Mouse (Mus musculus): ENCODE data around the gene Egln3.

Egln3 gene

DNA sequence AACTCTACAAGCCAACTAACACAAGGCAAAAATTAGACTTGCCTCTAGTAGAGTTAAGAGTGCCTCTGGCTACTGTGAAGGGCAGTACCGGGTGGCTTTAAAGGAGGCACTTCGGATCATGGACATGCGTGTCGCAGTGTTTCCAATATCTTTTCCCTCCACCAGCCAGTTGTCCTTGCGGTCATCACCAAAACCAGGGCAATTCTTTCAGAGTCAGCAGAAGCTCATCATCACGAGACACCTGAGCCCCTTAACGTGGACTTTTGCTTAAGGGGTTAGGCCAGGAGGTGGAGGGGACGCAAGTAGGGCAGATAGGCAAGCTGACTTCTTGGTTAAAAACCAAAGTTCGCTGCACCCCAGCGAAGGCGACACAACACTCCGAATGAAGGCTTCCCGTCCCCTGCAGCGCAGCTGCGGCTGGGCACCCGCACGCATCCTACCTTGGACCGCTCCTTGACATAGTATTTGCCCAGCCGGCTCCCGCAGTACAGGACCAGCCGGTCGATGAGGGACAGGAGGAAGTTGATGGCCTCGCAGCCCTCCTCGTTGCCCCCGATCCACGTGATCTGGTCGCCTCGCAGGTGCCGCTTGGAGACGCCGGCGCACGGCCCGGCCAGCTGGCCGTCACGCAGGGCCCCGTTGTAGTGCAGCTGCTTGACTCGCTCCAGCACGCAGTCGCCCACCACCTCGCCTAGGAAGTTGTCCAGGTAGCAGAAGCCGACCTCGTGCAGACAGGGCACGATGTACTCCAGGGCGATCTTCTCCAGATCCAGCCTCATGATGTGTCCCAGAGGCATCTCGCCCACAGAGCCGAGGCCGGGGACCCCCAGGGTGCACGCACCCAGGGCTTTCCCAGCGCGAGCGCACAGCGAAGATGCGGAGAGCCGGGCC, 650 bp downstream of the Egln3 start:
- peak; percentile 33 for DNase-seq (ENCODE audit: low read depth)

DNA sequence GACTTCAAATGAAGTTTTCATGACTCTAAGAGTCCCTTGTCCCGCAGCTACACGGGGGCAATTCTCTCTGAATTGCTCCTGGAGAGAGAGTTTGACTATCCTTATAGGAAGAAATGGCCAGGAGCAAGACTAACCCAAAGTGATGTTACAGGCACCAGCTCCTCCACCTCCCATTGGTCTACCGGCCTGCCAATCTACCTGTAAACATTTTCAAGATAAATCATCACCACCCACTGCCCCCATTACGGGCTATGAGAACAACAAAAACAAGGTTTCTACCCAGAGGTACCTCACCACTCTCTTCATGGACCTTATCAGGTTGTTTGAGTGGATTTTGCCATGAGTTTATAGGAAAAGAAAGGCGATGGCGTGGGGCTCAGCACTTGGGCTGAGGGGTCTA, 1.4 kb downstream of the Egln3 start:
- DNase-seq (ENCODE audit: low read depth) = peak; percentile 56

DNA sequence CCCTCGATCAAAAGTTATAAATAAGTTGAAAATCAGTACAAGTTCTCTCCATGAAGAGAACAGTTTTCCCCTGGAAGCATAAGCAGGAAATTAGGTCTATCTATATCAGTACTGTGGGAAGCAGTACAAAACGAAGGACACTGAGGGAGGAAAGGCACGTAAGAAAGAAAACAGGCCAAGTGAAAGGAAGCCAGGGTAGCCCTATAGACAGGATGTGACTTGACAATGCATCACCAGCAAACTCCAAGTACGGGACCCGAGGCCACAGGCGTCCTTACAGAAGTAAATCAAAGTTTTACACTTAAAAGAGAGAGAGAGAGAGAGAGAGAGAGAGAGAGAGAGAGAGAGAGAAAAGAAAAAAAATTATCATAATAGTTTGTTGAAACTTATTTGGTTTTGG, 2.8 kb downstream of the Egln3 start:
- DNase-seq (ENCODE audit: low read depth) = peak; percentile 34

DNA sequence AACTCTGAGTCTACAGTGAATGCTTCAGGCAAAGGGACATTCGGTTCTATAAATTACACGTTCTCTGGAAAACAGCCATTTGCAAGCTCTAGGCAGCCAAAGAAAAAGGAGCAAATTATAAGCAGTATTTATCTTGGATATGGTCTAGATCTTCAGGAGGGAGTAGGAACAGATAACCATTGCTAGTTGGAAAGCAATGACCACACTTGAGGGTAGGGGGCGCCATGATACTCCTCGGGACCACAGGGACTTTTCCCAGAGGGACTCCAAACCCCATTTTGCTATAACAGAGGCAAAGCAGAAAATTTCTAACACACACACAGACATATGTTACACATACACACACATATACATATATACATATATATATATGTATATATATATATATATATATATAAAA, 3.5 kb downstream of the Egln3 start:
- DNase-seq (ENCODE audit: low read depth) = peak; percentile 69

DNA sequence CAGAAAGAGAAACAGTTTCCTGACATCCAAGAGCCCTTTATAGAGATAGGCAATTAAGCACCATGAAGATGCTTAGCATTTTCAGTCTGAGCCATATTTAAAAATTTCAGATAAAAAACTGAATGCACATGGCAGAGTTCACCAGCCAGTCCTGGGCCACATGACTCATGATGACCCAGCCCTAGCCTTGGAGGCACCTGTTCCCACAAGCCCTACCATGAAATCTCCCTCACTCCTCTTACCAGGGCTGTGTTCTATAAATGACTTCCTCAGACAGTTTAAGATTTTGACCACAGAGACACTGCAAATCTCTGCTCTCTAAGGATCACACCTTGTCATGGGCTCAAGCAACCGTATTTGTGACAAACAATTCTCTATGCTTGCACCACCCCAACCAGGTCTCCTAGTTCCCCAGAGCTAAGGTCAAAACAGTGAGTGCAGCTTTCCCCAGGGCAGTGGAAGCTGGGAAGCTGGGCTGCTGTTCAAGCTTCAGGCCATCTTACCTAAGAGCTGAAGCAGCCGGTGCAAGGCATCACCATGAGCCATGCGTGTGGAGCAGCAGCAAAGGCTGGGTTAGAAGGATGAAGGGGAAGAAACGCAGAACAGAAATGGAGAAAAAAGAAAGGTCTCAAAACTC, 5.3 kb downstream of the Egln3 start:
- DNase-seq (ENCODE audit: low read depth) = no peak

DNA sequence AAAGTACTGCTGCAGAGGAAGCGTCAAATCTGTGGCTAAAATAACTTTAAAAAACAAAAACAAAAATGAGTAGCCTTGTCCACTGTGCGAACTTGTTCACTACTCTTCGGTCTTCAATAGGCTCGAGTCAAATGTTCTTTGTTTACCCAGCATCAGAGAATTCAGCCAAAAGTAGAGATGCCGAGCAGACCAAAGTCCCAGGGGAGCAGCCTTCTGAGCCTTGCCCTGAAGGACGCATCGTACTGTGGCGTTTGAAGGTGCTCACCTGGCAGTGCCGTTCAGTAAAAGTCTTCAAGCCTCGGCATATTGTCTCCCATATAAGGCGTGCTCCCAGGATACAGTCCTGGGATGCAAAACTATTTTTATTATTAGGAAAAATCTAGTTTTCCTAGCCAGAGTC, 5.8 kb downstream of the Egln3 start:
- no peak for DNase-seq (ENCODE audit: low read depth)

DNA sequence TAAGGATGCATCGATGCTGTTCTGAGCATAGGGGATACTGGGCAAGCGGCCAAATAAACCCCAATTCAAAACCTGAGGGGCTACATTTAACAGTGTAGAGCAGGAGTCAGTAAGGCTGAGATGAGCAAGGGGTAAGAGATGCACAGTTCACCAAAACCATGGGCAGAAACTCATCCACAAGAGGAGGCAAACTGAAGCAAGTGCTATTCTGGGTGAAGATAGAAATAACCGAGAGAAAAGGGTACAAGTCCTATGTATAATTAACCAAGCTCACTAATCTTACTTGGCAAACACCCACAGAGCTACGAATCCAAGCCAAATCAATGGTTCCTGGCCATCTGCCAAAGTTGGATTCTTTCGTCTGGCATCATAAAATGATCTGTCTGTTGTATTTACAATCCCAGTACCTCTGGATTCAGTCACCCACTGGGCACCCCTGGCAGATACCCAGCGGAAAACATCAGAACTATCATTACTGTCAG, 6.3 kb downstream of the Egln3 start:
- peak; percentile 32 for DNase-seq (ENCODE audit: low read depth)

DNA sequence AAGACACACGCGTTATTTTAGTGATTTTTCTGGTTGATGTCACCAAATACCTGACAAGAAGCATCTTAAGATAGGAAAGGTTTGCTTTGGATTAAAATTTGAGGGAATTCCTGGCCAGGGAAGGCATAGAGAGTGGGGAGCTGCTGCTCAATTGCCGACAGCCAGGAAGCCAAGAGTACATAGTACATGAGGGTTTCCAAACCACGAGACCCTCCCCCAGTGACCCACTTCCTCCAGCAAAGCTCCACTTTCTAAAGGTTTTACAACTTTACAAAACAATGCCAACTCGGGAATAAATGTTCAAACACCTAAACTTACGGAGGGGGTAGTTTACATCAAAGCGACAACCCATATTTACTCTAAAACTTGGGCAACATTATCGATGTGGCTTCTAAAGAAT, 6.8 kb downstream of the Egln3 start:
- no peak for DNase-seq (ENCODE audit: low read depth)

DNA sequence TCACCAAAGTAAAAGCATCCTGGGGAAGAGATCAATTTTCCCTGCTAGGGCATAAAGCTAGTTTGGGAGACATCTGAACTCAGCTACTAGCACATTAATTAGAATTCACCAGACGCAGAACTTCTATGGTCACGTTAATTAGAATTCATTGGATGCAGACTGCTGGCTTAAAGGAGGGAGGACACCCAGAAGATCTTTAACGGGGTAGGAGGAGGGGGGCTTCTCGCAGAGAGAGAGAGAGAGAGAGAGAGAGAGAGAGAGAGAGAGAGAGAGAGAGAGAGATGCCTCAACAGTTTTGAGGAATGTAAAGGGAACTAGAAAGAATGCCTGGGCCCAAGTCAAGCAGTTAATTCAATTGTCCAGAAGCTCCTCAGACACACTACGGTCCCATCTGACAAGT, 9.5 kb downstream of the Egln3 start:
- no peak for DNase-seq (ENCODE audit: low read depth)

DNA sequence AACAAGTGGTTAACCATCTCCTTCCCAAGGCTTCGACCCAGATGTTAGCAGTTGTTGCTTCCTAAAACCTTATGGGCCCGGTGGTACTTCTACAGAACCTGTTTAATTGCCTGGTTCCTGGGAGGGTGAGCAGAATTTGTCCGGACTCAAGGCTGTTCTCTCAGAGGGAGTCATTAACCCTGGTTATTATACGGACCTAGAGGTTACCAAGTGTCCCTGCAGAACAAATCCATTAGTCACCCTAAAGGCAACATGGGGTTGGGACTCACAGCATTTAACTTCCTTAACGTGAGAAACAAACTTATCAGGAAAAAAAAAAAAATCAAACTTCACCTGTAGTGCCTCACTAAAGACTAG, 11.4 kb downstream of the Egln3 start:
- DNase-seq (ENCODE audit: low read depth) = no peak

DNA sequence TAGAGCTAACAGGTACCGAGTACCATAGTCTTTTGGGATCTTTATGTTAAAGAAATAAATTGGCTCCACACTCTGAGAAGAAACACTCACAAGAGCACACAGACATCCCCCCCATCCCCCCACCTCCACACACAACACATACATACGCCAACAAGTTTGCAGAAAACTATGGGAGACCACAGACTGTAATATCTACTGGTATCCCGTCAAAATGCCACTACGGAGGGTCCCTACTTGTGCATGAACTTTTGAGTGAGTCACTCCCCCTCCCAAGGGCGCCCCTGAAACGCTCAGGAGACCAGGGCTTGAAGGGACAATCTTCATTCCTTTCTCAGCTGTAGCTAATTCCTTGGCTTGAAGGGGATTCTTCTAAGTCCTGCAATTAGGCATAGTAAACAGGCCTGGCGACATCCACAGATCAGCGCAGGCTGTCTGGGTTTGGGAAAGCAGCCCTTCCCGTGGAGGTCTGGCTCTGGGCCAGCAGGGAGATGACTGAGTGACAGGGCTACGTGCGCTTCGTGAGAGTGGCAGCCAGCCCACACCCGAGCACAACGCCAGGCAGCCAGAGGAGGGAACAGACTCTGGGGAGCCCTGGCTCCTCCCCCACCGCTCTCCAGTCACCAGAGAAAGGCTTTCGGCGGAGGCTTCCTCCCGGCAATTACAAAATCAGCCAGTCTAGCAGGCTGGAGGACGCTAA, 11.9 kb downstream of the Egln3 start:
- peak; percentile 91 for DNase-seq (ENCODE audit: low read depth)

DNA sequence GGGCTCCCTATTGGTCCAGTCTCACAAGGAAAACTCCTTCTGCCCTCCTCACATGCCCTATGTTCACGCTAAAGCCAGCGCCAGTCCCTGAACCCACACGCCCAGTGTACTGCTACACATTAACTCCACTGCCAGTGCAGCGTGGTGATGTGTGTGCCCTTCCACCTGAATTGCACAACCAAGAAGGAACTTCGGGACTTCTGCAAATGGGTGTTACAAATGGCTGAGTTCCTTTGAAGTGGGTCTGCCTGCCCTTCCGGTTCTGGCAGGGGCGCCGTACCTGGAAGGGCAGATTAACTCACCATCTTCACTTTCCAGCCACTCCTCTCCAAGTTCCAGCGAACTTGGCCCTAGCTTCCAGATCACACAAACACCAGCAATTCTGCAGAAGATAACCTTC, 12.5 kb downstream of the Egln3 start:
- peak; percentile 11 for DNase-seq (ENCODE audit: low read depth)

DNA sequence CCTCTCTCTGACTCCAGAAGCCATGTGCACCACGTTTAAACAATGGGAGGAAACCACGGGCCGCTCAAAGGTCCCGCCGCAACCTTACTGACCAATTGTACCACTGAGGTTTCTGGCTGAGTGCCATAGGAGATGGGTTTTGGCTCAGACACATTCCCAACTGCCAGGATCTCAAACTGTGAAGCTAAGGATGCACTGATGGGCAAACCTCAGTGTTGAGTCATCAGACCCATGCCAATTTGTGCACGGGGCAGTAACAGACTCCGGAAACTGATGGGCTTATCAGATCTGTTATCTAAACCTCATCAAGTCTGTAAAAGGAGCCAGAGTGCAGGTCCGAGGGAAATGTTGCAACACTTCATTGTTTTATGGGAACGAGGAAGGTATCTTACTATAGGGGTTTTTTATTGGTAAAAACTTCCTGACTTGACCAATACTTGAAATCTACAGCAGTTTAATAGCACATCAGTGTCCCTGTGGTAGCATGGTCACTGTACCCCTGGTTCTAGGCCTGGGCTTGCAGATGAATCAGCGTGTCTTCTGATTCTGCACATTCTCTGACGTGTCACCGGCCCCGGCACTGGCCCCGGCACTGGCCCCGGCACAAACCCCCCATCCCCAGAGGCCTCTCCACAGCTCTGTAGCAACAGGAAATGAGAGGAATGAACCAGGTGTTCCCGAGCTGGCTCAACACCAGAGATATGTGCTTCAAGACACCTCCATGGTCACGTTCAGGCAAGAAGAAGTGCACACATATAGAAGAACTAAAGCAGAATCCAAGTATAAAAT, 15.7 kb downstream of the Egln3 start:
- DNase-seq (ENCODE audit: low read depth) = peak; percentile 72

DNA sequence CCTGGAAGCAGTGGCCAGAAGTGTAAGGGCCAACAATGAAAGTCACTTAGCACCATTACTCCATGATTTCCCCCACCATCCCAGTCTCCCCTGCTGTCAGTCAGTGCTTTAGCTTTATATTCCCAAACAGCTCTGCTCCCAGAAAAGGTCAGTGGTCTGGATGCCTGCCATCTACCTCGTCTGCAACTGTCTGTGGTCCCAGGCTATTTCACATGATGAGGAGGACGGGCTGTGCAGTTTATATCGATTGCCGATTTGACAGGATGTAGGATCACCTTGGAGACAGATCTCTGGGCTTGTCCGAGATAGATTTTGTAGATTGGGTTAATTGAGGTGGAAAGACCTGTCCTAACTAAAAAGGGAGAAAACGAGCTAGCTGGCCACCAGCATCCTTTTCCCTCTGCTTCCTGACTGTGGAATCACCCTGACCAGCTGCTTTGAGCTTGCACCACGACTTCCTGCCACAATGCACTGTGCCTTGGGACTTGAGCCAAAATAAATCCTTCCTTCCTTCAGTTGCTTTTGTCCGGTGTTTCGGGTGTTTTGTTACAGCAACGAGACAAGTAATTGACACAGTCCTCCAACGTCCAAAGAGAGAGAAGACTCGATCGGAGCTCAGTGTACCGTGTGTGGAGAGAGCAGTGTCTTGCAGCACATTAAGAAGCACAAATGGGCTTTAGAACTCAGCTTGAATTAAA, 16.6 kb downstream of the Egln3 start:
- peak; percentile 43 for DNase-seq (ENCODE audit: low read depth)

DNA sequence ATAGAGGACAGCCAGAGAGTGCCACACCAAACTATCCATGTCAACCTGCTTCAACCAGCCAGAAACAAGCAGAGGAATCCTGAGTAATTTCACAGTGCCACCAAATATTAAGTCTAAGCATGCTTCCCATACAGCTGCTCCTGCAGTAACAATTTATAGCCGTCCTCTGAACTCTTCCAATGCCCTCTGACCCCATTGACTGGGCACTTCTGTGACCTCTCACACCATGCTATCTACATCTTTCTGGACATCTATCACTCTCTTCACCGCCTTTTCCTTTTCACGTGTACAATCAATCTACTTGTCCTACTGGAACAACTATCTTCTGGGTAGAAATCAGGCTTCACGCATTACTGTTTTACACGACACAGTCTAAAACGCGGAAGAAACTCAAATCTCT, 19.4 kb downstream of the Egln3 start:
- DNase-seq (ENCODE audit: low read depth) = no peak

DNA sequence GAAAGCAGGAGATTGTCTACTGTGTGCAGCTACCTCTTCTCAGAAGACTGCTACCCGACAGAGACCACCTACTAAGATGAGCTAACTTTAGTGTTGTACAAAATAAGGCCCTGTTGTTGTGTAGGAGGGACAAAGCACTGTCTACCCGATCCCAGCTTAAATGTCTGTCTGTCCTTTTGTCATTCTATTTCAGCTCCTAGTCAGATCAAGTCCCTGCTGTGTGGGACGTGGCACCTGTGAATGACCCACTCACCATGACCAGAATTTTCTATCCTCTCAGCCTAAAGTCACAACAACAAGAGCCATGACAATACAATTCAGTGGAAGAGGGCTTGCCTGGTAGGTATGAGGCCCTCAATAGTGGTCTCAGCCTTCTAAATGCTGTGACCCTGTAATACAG, 25.3 kb downstream of the Egln3 start:
- DNase-seq (ENCODE audit: low read depth) = no peak

DNA sequence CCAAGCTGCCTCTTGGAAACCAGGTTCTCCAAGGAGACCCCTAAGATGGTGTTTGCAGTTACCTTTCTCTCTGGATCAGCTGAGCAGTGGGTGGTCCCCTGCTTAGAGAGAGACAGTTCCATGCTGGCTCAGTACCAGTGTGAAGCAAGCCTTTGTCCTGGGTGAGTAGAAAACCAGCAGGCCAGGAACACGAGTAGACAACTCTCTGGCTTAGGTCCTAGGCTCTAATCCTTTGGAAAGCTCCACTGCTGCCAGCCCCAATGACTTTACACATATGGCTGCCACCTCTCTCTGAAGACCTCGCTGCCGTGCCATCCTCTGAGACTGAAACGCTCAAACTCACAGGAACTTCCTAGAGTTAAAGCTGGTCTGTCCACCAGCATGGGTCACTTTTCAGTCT, 34.9 kb downstream of the Egln3 start:
- DNase-seq (ENCODE audit: low read depth) = no peak

DNA sequence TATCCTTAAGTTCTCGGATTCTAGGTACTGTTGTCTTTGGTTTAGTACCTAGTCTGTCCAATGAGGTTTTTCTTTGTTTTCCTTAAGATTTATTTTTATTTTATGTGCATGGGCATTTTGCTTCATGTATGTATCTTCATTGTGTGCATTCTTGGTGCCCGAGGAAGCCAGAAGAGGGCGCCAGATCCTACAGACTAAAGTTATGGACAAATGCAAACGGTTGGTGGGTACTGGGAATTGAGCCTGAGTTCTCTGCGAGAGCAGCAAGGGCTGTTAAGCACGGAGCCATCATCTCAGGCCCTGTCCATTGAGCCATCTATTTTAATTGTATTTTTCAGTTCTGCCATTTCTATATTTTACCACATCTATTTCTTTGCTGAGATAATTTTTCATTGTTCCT, 35.9 kb downstream of the Egln3 start:
- peak; percentile 35 for DNase-seq (ENCODE audit: low read depth)

DNA sequence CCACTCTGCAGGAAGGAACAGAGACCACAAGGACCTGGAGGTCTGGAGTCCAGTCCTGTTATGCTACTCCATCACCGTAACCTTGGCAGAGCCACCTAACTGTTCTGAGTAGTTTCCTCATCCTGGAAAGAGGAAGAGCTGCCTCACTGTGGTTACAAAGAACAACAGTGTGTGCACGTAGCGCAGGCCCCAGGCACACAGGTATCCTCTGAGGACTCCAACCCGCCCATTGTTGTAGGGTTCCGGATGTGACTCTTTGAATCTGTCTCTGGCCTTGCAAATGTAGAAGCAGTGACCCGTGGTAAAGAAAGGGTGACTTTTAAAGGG, 39.0 kb downstream of the Egln3 start:
- DNase-seq (ENCODE audit: low read depth) = no peak

DNA sequence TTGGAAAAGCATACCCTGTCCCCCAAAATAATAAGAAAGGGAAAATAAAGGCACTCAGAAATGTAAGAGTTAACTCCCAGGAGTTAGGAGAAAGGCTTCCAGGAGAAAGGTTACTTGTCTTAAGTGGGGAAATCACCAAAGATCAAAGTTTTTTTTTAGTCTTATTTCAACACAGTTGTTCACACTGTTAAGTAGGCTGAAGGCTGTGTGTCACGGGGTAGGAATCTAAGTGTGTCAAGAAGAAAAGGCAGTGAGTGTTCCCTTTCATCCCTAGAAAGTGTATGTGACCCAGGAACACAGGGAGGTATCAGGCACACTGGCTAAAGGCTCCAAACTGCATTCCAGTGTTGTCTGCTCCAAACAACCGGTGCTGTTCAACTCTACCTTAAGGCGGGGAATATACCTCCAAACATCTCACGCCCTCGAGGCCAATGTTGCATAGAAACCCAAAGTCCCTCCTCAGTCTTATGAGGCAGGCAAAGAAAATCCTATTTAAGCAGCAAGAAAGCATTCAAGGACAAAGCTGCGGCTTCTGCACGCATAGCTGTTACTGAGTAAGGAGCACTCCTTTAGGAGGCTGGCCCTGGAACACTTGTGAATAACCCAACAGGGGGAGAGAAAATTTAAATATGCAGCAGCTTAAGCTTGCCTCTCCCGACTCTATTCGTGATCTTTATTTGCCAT, 39.5 kb downstream of the Egln3 start:
- DNase-seq (ENCODE audit: low read depth) = no peak

DNA sequence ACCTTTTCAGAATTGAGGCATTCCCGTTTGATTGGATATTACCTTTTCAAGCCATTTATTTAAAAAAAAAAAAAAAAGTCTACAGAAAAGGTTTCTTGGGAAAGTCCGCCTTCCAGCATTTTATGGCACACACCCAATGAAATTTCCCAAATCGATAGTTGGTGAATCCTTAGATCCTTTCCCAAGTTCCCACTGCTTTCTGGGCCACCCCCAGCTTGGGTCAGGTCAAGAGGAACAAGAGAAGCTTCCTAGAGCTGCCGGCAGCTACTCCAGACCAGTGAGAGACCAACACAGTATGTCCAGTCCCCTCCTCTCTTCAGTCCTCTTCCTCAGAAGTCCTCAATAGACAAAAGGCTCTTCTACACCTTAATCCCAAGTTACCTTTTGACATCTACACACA, 40.5 kb downstream of the Egln3 start:
- DNase-seq (ENCODE audit: low read depth) = no peak
